Mouse (Mus musculus) forebrain, postnatal 0 days (tissue): ENCODE data around the gene Olfr444. TPM values are rescaled to one million over a fixed set of nuclear protein-coding genes. Genes with fewer than 3 reads are reported as not detected.

Experiments used
- ATAC-seq: fragments of 200-750 bp; cut with Nextera tagmentation; 2 replicates; pipeline ENCODE4 v1.8.0; 2017; ENCODE audit warnings: mild to moderate bottlenecking, moderate library complexity
- DNase-seq: peaks from one replicate; pipeline ENCODE4 v3.0.0-alpha.2; 2015
- H3K27ac ChIP-seq: fragments of 300-500 bp; sonication (generic); 2 replicates; pipeline ENCODE4 v1.5.1; 2014; ENCODE audit warnings: low read depth, mild to moderate bottlenecking, antibody characterized with exemption, low read length, moderate library complexity, mixed read lengths
- H3K27me3 ChIP-seq: fragments of 300-500 bp; sonication (generic); 2 replicates; pipeline ENCODE4 v1.6.1; 2014; ENCODE audit warnings: mild to moderate bottlenecking, low read length, mixed read lengths; ENCODE audit not compliant: insufficient read depth
- H3K36me3 ChIP-seq: fragments of 300-500 bp; sonication (generic); 2 replicates; pipeline ENCODE4 v1.6.1; 2014; ENCODE audit warnings: mild to moderate bottlenecking, moderate library complexity; ENCODE audit not compliant: insufficient read depth
- H3K4me1 ChIP-seq: fragments of 300-500 bp; sonication (generic); 2 replicates; pipeline ENCODE4 v1.6.1; 2014; ENCODE audit warnings: antibody characterized with exemption; ENCODE audit not compliant: insufficient read depth
- H3K4me2 ChIP-seq: fragments of 300-500 bp; sonication (generic); 2 replicates; pipeline ENCODE4 v1.6.1; 2014; ENCODE audit warnings: low read depth, mild to moderate bottlenecking, moderate library complexity
- H3K4me3 ChIP-seq: fragments of 300-500 bp; sonication (generic); 2 replicates; pipeline ENCODE4 v1.5.1; 2014; ENCODE audit warnings: low read depth, low read length, mixed read lengths
- H3K9ac ChIP-seq: fragments of 300-500 bp; sonication (generic); 2 replicates; pipeline ENCODE4 v1.6.1; 2014; ENCODE audit warnings: mild to moderate bottlenecking
- H3K9me3 ChIP-seq: fragments of 300-500 bp; sonication (generic); 2 replicates; pipeline ENCODE4 v1.6.1; 2016; ENCODE audit warnings: low read length
- CTCF ChIP-seq: sonication (generic); IDR thresholded peaks from 2 replicates; pipeline ENCODE4 v1.5.1; 2016; ENCODE audit warnings: antibody characterized with exemption, control low read depth, low read depth
- WGBS: fragments of 180-500 bp; shearing (Covaris S2); extraction: QIAGEN DNeasy Blood & Tissue Kit; methylation state at CpG from one replicate; pipeline ENCODE4 v1.1.7; 2014; 5-methylcytosine and 5-hydroxymethylcytosine counted together
- polyA plus RNA-seq: library from polyadenylated mRNA; unstranded; fragments of >200 nt; fragmentation: Nextera tagmentation; extraction: Ambion mirVana; gene quantifications from 2 replicates; pipeline ENCODE4 v1.2.1, GENCODE M21; 2015
- total RNA-seq: library from RNA; depleted of rRNA; stranded (reverse); fragments of >200 nt; gene quantifications from 2 replicates; pipeline ENCODE4 v1.2.3, GENCODE M21; 2014; rRNA removed

The Olfr444 gene
- total RNA-seq (not detected in 2 replicates), polyA plus RNA-seq (not detected in 2 replicates)

DNA sequence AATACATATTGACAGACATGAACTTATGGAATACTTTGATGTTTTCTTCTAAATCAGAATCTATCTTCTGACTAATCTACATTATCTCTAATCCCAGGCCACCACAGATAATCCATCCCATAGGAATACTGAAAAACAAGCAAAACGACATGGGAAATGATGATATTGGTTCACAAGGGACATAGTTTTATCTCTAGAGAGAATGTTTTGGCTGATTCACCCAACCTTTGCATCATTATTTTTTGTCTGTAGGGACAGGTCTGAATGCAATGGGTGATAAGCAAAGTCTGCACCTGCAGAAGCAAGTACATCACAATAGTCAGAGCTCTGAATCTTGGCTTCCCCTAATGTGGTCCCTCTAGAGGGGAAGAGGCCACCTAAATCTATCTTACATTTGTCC is at the start of gene Olfr444:
TSS of gene Olfr444 (plus strand) at position 301 of the 400 bp plus-strand sequence.
- TF ChIP-seq CTCF: no peak
- Histone ChIP-seq H3K4me2 (no peak within 1 kb of the TSS), H3K27me3 (no peaks in the 10 kb centered on the region), H3K36me3 (no peaks in the 10 kb centered on the region), H3K27ac (no peak within 1 kb of the TSS), H3K9me3 (no peaks in the 10 kb centered on the region), H3K4me1 (no peaks in the 10 kb centered on the region), H3K4me3 (no peak within 1 kb of the TSS), H3K9ac (no peak within 1 kb of the TSS)
- 88% methylated on average over 1 of the region's 1 CpGs for WGBS
- DNase-seq: no peak
- ATAC-seq: no peak

DNA sequence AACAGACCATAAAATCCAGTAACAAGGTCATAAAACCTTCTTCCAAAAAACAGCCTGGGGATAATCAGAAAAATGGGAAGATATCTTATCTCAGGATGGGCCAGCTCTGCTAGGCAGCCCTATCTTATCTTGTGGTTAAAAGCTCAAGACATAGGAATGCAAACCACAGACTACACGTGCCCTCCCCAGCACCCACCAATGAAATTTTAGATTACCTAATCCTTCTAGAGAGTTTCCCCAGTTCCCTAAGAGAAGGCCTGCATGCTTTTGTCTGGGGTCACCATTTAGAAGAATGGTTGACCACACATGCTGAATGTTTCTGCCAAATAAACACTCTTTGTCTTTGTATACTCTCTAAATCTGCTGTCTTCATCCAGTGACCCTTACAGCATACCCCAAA is 48.5 kb upstream of the Olfr444 start:
- Histone ChIP-seq H3K36me3 (no peaks in the 10 kb centered on the region), H3K4me3 (no peak overlapping the region), H3K9ac (no peak overlapping the region), H3K4me1 (no peaks in the 10 kb centered on the region), H3K9me3 (no peaks in the 10 kb centered on the region), H3K4me2 (no peak overlapping the region), H3K27ac (no peak overlapping the region), H3K27me3 (no peaks in the 10 kb centered on the region)
- DNase-seq (no peak), ATAC-seq (no peak)
- WGBS: 9% methylated on average over 1 of the region's 1 CpGs
- no peak for TF ChIP-seq CTCF

DNA sequence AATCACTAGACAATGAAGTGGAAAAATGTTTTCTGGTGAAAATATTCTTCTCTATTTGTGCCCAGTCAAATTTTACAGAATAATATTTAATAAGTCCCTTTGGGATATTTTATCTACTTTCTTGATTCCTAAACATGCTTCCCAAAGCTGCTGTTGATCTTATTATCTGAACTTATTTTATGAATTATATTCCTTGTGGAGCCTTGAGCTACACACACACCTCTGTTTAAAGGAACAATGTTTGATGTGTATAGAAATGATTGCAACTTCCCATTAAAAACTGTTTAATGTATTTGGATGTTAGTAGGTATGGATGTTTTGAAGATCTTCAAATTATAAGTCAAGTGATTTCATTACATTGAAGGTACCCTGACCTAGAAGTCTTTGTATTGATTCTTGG is 40.3 kb upstream of the Olfr444 start, which contains the start of gene Olfr447:
TSS of gene Olfr447 (plus strand) at position 301 of the 400 bp plus-strand sequence.
- DNase-seq: no peak
- Histone ChIP-seq H3K27me3 (no peaks in the 10 kb centered on the region), H3K36me3 (no peaks in the 10 kb centered on the region), H3K9ac (no peak within 1 kb of the TSS), H3K9me3 (no peaks in the 10 kb centered on the region), H3K4me3 (no peak within 1 kb of the TSS), H3K4me1 (no peaks in the 10 kb centered on the region), H3K27ac (no peak within 1 kb of the TSS), H3K4me2 (no peak within 1 kb of the TSS)
- ATAC-seq: no peak
- no peak for TF ChIP-seq CTCF

DNA sequence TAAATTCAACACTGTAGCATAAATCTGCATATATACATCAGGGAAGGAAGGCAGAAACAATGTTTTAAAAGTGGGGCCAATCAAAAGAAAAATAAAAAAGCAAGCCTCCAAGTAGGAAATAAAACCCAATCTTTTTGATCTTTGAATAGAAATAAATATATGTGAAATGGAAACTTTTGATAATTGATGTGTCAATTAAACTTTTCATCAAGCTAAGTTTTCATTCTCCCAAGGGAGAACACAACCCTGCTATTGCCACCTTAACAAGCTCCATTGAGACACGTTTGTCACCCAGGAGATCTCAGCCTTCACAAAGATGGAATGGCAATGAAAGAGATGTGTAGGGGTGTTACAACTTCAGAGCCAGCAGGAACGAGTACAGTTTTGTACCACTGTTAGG is 27.8 kb upstream of the Olfr444 start, which contains the start of gene Olfr446:
TSS of gene Olfr446 (plus strand) at position 301 of the 400 bp plus-strand sequence.
- no peak for TF ChIP-seq CTCF
- ATAC-seq: no peak
- Histone ChIP-seq H3K4me2 (no peak within 1 kb of the TSS), H3K9ac (no peak within 1 kb of the TSS), H3K9me3 (no peaks in the 10 kb centered on the region), H3K4me1 (no peaks in the 10 kb centered on the region), H3K27ac (no peak within 1 kb of the TSS), H3K36me3 (no peaks in the 10 kb centered on the region), H3K4me3 (no peak within 1 kb of the TSS), H3K27me3 (no peaks in the 10 kb centered on the region)
- no peak for DNase-seq
- 70% methylated on average over 2 of the region's 2 CpGs for WGBS

DNA sequence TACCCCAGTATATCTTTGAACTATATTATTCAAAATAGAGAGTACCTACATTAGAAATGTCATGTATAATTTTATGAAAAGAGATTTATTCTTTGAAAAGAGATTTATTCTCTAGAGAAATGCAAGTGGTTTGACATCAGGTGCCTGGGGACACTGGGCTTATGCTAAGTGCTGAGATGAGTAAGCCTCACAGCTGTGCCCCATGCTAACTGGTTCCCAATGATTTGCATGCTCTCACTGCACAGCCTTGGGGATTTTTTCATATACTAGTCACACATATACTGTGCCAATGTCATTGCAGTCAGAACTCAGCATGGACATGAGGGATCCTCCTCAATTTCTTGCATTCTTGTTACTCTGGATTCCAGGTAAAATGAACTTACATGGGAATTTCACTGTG is 31.5 kb downstream of the Olfr444 start:
- H3K36me3 ChIP-seq: no peaks in the 10 kb centered on the region
- DNase-seq: no peak
- no peaks in the 10 kb centered on the region for H3K27me3 ChIP-seq
- H3K4me1 ChIP-seq: no peaks in the 10 kb centered on the region
- H3K9me3 ChIP-seq: no peaks in the 10 kb centered on the region
- no peak overlapping the region for H3K9ac ChIP-seq
- no peak overlapping the region for H3K4me2 ChIP-seq
- H3K4me3 ChIP-seq: no peak overlapping the region
- TF ChIP-seq CTCF: no peak
- no peak for ATAC-seq
- no peak overlapping the region for H3K27ac ChIP-seq

Other genes with a start within 250 kb of the Olfr444 start
- gene Tcaf1, start 239.0 kb upstream of the Olfr444 start, total RNA-seq: 242 and 286 TPM in 2 replicates
- 147 and 183 TPM in 2 replicates for gene Tcaf1, start 239.0 kb upstream of the Olfr444 start, polyA plus RNA-seq
- gene Olfr453, start 209.7 kb upstream of the Olfr444 start, total RNA-seq: not detected in 2 replicates
- not detected in 2 replicates for gene Olfr453, start 209.7 kb upstream of the Olfr444 start, polyA plus RNA-seq
- not detected in 2 replicates for gene Olfr38, start 192.7 kb upstream of the Olfr444 start, total RNA-seq
- not detected in 2 replicates for gene Olfr38, start 192.7 kb upstream of the Olfr444 start, polyA plus RNA-seq
- gene Olfr452, start 164.0 kb upstream of the Olfr444 start, total RNA-seq: not detected in 2 replicates
- not detected in 2 replicates for gene Olfr452, start 164.0 kb upstream of the Olfr444 start, polyA plus RNA-seq
- gene Olfr450, start 137.1 kb upstream of the Olfr444 start, total RNA-seq: not detected in 2 replicates
- not detected in 2 replicates for gene Olfr450, start 137.1 kb upstream of the Olfr444 start, polyA plus RNA-seq
- not detected in 2 replicates for gene Olfr449, start 114.7 kb upstream of the Olfr444 start, total RNA-seq
- not detected in 2 replicates for gene Olfr449, start 114.7 kb upstream of the Olfr444 start, polyA plus RNA-seq
- not detected in 2 replicates for gene Olfr448, start 58.6 kb upstream of the Olfr444 start, total RNA-seq
- gene Olfr448, start 58.6 kb upstream of the Olfr444 start, polyA plus RNA-seq: not detected in 2 replicates
- not detected in 2 replicates for gene Olfr447, start 40.2 kb upstream of the Olfr444 start, total RNA-seq
- not detected in 2 replicates for gene Olfr447, start 40.2 kb upstream of the Olfr444 start, polyA plus RNA-seq
- gene Olfr446, start 27.7 kb upstream of the Olfr444 start, total RNA-seq: not detected in 2 replicates
- not detected in 2 replicates for gene Olfr446, start 27.7 kb upstream of the Olfr444 start, polyA plus RNA-seq
- not detected in 2 replicates for gene Olfr441, start 157.3 kb downstream of the Olfr444 start, total RNA-seq
- not detected in 2 replicates for gene Olfr441, start 157.3 kb downstream of the Olfr444 start, polyA plus RNA-seq
- 0.15 and 0.19 TPM in 2 replicates for gene Olfr237-ps1, start 197.5 kb downstream of the Olfr444 start, total RNA-seq
- gene Olfr237-ps1, start 197.5 kb downstream of the Olfr444 start, polyA plus RNA-seq: not detected in 2 replicates
- gene Olfr437, start 214.2 kb downstream of the Olfr444 start, total RNA-seq: not detected in 2 replicates
- not detected in 2 replicates for gene Olfr437, start 214.2 kb downstream of the Olfr444 start, polyA plus RNA-seq
- gene Olfr13, start 223.1 kb downstream of the Olfr444 start, total RNA-seq: not detected in 2 replicates
- not detected in 2 replicates for gene Olfr13, start 223.1 kb downstream of the Olfr444 start, polyA plus RNA-seq
- not detected in 2 replicates for gene Olfr435, start 248.1 kb downstream of the Olfr444 start, total RNA-seq
- gene Olfr435, start 248.1 kb downstream of the Olfr444 start, polyA plus RNA-seq: not detected in 2 replicates